Comparison of ENCODE assay signal across 34 mouse cellular contexts in genomic region chr9:77904133-77904532, GRCm38 (mm10).
"Had no signal": no experiment of that assay in that cellular context is flagged by ENCODE, and none has a peak within 500 bp of the region (broad histone marks: within the 10 kb centered on the region; RNA-seq: fewer than 3 reads in every experiment).

No protein-coding gene starts in this region.

- DNase-seq: heart, postnatal 10 days; heart, postnatal 14 days; heart, postnatal 36 days; heart, postnatal 4 days; kidney, adult 11 months; kidney, adult 18-20 months; kidney, adult 2 months; kidney, adult 8-10 months; kidney, adult 9 months; kidney, postnatal 10 days; kidney, postnatal 14 days; kidney, postnatal 25 days; kidney, postnatal 36 days; kidney, postnatal 4 days; layer of hippocampus, adult 9-11 months; layer of hippocampus, postnatal 36 days had no signal

- H3K36me3 ChIP-seq: heart, embryonic 10.5 days; heart, embryonic 12.5 days; heart, embryonic 13.5 days; heart, embryonic 15.5 days; hindbrain, embryonic 10.5 days; hindbrain, embryonic 12.5 days; hindbrain, embryonic 13.5 days; hindbrain, embryonic 15.5 days; intestine, embryonic 15.5 days; kidney, embryonic 15.5 days had no signal

- ATAC-seq: hindbrain, embryonic 16.5 days; hindbrain, postnatal 0 days; inflammation-experienced regulatory T-cells, adult 6 months; intestine, embryonic 16.5 days; intestine, postnatal 0 days had no signal

- H3K4me3 ChIP-seq: heart, embryonic 10.5 days; heart, embryonic 12.5 days; heart, embryonic 13.5 days; heart, embryonic 15.5 days; hindbrain, embryonic 10.5 days; hindbrain, embryonic 12.5 days; hindbrain, embryonic 13.5 days; hindbrain, embryonic 15.5 days; intestine, embryonic 15.5 days; kidney, embryonic 15.5 days; layer of hippocampus, adult 2 months had no signal

- H3K4me2 ChIP-seq: heart, embryonic 12.5 days; heart, embryonic 13.5 days; heart, embryonic 15.5 days; hindbrain, embryonic 12.5 days; hindbrain, embryonic 13.5 days; hindbrain, embryonic 14.5 days; hindbrain, embryonic 15.5 days; intestine, embryonic 15.5 days; kidney, embryonic 15.5 days had no signal

- H3K9me3 ChIP-seq: heart, embryonic 10.5 days; heart, embryonic 13.5 days; heart, embryonic 15.5 days; hindbrain, embryonic 10.5 days; hindbrain, embryonic 12.5 days; hindbrain, embryonic 13.5 days; hindbrain, embryonic 15.5 days; intestine, embryonic 15.5 days; kidney, embryonic 15.5 days had no signal

- H3K27me3 ChIP-seq: heart, embryonic 12.5 days; heart, embryonic 13.5 days; heart, embryonic 15.5 days; hindbrain, embryonic 12.5 days; hindbrain, embryonic 13.5 days; hindbrain, embryonic 15.5 days; intestine, embryonic 15.5 days; kidney, embryonic 15.5 days had no signal

- H3K27ac ChIP-seq: heart, embryonic 10.5 days; heart, embryonic 13.5 days; heart, embryonic 15.5 days; hindbrain, embryonic 10.5 days; hindbrain, embryonic 12.5 days; hindbrain, embryonic 13.5 days; hindbrain, embryonic 14.5 days; hindbrain, embryonic 15.5 days; hindbrain, postnatal 0 days; intestine, embryonic 15.5 days; kidney, embryonic 15.5 days; kidney, postnatal 0 days; layer of hippocampus, adult 2 months had no signal

- H3K4me1 ChIP-seq: heart, embryonic 10.5 days; heart, embryonic 12.5 days; heart, embryonic 13.5 days; heart, embryonic 15.5 days; intestine, embryonic 15.5 days had no signal

- H3K9ac ChIP-seq: heart, embryonic 12.5 days; heart, embryonic 13.5 days; heart, embryonic 15.5 days; hindbrain, embryonic 12.5 days; hindbrain, embryonic 13.5 days; hindbrain, embryonic 14.5 days; hindbrain, embryonic 15.5 days; intestine, embryonic 15.5 days; kidney, embryonic 15.5 days had no signal
